Mouse (Mus musculus) limb, embryonic 11.5 days (tissue): Measurements from ENCODE around the gene Slmap. TPM values are rescaled to one million over a fixed set of nuclear protein-coding genes. Genes with fewer than 3 reads are reported as not detected.

Experiments
- ATAC-seq: fragments of 200-750 bp; cut with Nextera tagmentation; 2 replicates; pipeline ENCODE4 v1.8.0; 2017; ENCODE audit warnings: low read depth; ENCODE audit not compliant: insufficient number of reproducible peaks, low FRiP score, low TSS enrichment
- DNase-seq: peaks from one replicate; pipeline ENCODE4 v3.0.0-alpha.2; 2015; ENCODE audit warnings: low spot score
- H3K27ac ChIP-seq: fragments of 300-500 bp; sonication (generic); replicated peaks from 2 replicates; pipeline ENCODE4 v1.5.1; 2014; ENCODE audit warnings: low read depth, mild to moderate bottlenecking, low read length
- H3K27me3 ChIP-seq: fragments of 300-500 bp; sonication (generic); 2 replicates; pipeline ENCODE4 v1.6.1; 2014; ENCODE audit warnings: mild to moderate bottlenecking, low read length, mixed read lengths; ENCODE audit not compliant: control insufficient read depth, insufficient read depth
- H3K36me3 ChIP-seq: fragments of 300-500 bp; sonication (generic); 2 replicates; pipeline ENCODE4 v1.6.1; 2014; ENCODE audit warnings: mild to moderate bottlenecking, low read length, moderate library complexity, mixed read lengths; ENCODE audit not compliant: control insufficient read depth, insufficient read depth
- H3K4me1 ChIP-seq: fragments of 300-500 bp; sonication (generic); 2 replicates; pipeline ENCODE4 v1.6.1; 2014; ENCODE audit warnings: low read length, mixed read lengths; ENCODE audit not compliant: control insufficient read depth, insufficient read depth
- H3K4me2 ChIP-seq: fragments of 300-500 bp; sonication (generic); 2 replicates; pipeline ENCODE4 v1.6.1; 2014; ENCODE audit warnings: low read depth, mild to moderate bottlenecking, moderate library complexity; ENCODE audit not compliant: severe bottlenecking
- H3K4me3 ChIP-seq: fragments of 300-500 bp; sonication (generic); 2 replicates; pipeline ENCODE4 v1.5.1; 2014; ENCODE audit warnings: low read depth, low read length
- H3K9ac ChIP-seq: fragments of 300-500 bp; sonication (generic); 2 replicates; pipeline ENCODE4 v1.6.1; 2014; ENCODE audit warnings: mild to moderate bottlenecking, low read length
- H3K9me3 ChIP-seq: fragments of 300-500 bp; sonication (generic); 2 replicates; pipeline ENCODE4 v1.6.1; 2016; ENCODE audit warnings: low read length; ENCODE audit not compliant: control insufficient read depth
- WGBS: fragments of 180-500 bp; shearing (Covaris S2); extraction: QIAGEN DNeasy Blood & Tissue Kit; methylation state at CpG from one replicate; pipeline ENCODE4 v1.1.7; 2014; 5-methylcytosine and 5-hydroxymethylcytosine counted together
- polyA plus RNA-seq: library from polyadenylated mRNA; unstranded; fragments of >200 nt; fragmentation: Nextera tagmentation; extraction: Ambion mirVana; gene quantifications from 2 replicates; pipeline ENCODE4 v1.2.1, GENCODE M21; 2014

The Slmap gene
- polyA plus RNA-seq, 1 experiment from 2014 or later = 21.2 TPM

- DNase-seq (no peak), ATAC-seq (no peak)
- no peaks in the 10 kb centered on the region for H3K27me3 ChIP-seq
- H3K9me3 ChIP-seq = no peaks in the 10 kb centered on the region
- H3K27ac ChIP-seq = no peak overlapping the region
- H3K4me1 ChIP-seq = no peaks in the 10 kb centered on the region
- H3K36me3 ChIP-seq = no peaks in the 10 kb centered on the region
- 91% methylated on average over 2 of the region's 2 CpGs for WGBS
- no peak overlapping the region for H3K9ac ChIP-seq
- H3K4me3 ChIP-seq = no peak overlapping the region
- H3K4me2 ChIP-seq = no peak overlapping the region
Observed at GRCm38 (mm10) chr14:26476391-26476790, 58.3 kb downstream of the Slmap start.

- no peak overlapping the region for H3K27ac ChIP-seq
- H3K9me3 ChIP-seq = no peaks in the 10 kb centered on the region
- H3K4me3 ChIP-seq = no peak overlapping the region
- H3K4me1 ChIP-seq = no peaks in the 10 kb centered on the region
- DNase-seq (no peak), ATAC-seq (no peak)
- no peak overlapping the region for H3K4me2 ChIP-seq
- H3K9ac ChIP-seq = no peak overlapping the region
- H3K27me3 ChIP-seq = no peaks in the 10 kb centered on the region
- 88% methylated on average over 4 of the region's 4 CpGs for WGBS
- H3K36me3 ChIP-seq = no peaks in the 10 kb centered on the region; the same call in 1 of the 2 replicates
Observed at GRCm38 (mm10) chr14:26467974-26468373, 66.8 kb downstream of the Slmap start.

GRCm38 (mm10) chr14:26466544-26467125, 68.1 kb downstream of the Slmap start:
- Histone ChIP-seq H3K4me2 (no peak overlapping the region), H3K27ac (no peak overlapping the region), H3K9ac (no peak overlapping the region), H3K4me1 (no peaks in the 10 kb centered on the region), H3K4me3 (no peak overlapping the region), H3K9me3 (no peaks in the 10 kb centered on the region), H3K27me3 (no peaks in the 10 kb centered on the region), H3K36me3 (peaks cover 3% of the 10 kb centered on the region; the same call in 1 of the 2 replicates)
- ATAC-seq (no peak), DNase-seq (no peak)
- 89% methylated on average over 5 of the region's 5 CpGs for WGBS

- Histone ChIP-seq H3K36me3 (peaks cover 3% of the 10 kb centered on the region; the same call in 1 of the 2 replicates), H3K4me2 (no peak overlapping the region), H3K9me3 (no peaks in the 10 kb centered on the region), H3K27me3 (no peaks in the 10 kb centered on the region), H3K4me3 (no peak overlapping the region), H3K9ac (no peak overlapping the region), H3K4me1 (no peaks in the 10 kb centered on the region), H3K27ac (no peak overlapping the region)
- DNase-seq = no peak
- ATAC-seq = no peak
- WGBS = 85% methylated on average over 6 of the region's 6 CpGs
Observed at GRCm38 (mm10) chr14:26465898-26466297, 68.8 kb downstream of the Slmap start.

GRCm38 (mm10) chr14:26459516-26459915, 75.2 kb downstream of the Slmap start:
- Histone ChIP-seq H3K4me2 (no peak overlapping the region), H3K9ac (no peak overlapping the region), H3K36me3 (peaks cover 5% of the 10 kb centered on the region; the same call in 1 of the 2 replicates), H3K4me1 (no peaks in the 10 kb centered on the region), H3K4me3 (no peak overlapping the region), H3K9me3 (no peaks in the 10 kb centered on the region), H3K27me3 (no peaks in the 10 kb centered on the region), H3K27ac (no peak overlapping the region)
- no peak for ATAC-seq
- DNase-seq = no peak

- H3K4me2 ChIP-seq = no peak overlapping the region
- WGBS = 82% methylated on average over 16 of the region's 16 CpGs
- no peak overlapping the region for H3K27ac ChIP-seq
- no peak overlapping the region for H3K4me3 ChIP-seq
- DNase-seq = no peak
- no peak for ATAC-seq
- H3K9ac ChIP-seq = no peak overlapping the region
- no peaks in the 10 kb centered on the region for H3K9me3 ChIP-seq
- H3K27me3 ChIP-seq = no peaks in the 10 kb centered on the region
- 0 out of 2 replicates have a peak, but pooled peaks cover 3% of the 10 kb centered on the region for H3K36me3 ChIP-seq
- H3K4me1 ChIP-seq = no peaks in the 10 kb centered on the region
Observed at GRCm38 (mm10) chr14:26454851-26455250, 79.9 kb downstream of the Slmap start.

- ATAC-seq = no peak
- no peak overlapping the region for H3K27ac ChIP-seq
- no peaks in the 10 kb centered on the region for H3K4me1 ChIP-seq
- no peak overlapping the region for H3K9ac ChIP-seq
- H3K27me3 ChIP-seq = no peaks in the 10 kb centered on the region
- H3K9me3 ChIP-seq = no peaks in the 10 kb centered on the region
- no peak overlapping the region for H3K4me3 ChIP-seq
- H3K4me2 ChIP-seq = no peak overlapping the region
- 60% methylated on average over 16 of the region's 16 CpGs for WGBS
- no peak for DNase-seq
- H3K36me3 ChIP-seq = no peaks in the 10 kb centered on the region; the same call in 1 of the 2 replicates
Observed at GRCm38 (mm10) chr14:26450036-26450800, 84.5 kb downstream of the Slmap start.

- DNase-seq (no peak), ATAC-seq (no peak)
- H3K4me2 ChIP-seq = no peak overlapping the region
- H3K27ac ChIP-seq = no peak overlapping the region
- H3K9ac ChIP-seq = no peak overlapping the region
- H3K4me1 ChIP-seq = no peaks in the 10 kb centered on the region
- H3K36me3 ChIP-seq = no peaks in the 10 kb centered on the region; the same call in 1 of the 2 replicates
- WGBS = 83% methylated on average over 4 of the region's 4 CpGs
- H3K4me3 ChIP-seq = no peak overlapping the region
- no peaks in the 10 kb centered on the region for H3K9me3 ChIP-seq
- H3K27me3 ChIP-seq = no peaks in the 10 kb centered on the region
Observed at GRCm38 (mm10) chr14:26448581-26448980, 86.2 kb downstream of the Slmap start.
